Mouse (Mus musculus) myocyte (in vitro differentiated cells): ENCODE results near the gene Foxr1.

Experiments used
- CEBPB ChIP-seq: IDR thresholded peaks from 2 replicates; pipeline ENCODE4 v1.6.1; 2011; ENCODE audit warnings: mild to moderate bottlenecking, moderate library complexity; ENCODE audit not compliant: poor library complexity, insufficient read depth, severe bottlenecking
- E2F4 ChIP-seq: IDR thresholded peaks from one replicate; pipeline ENCODE4 v1.6.1; 2011; ENCODE audit warnings: mild to moderate bottlenecking, control low read depth, moderate library complexity; ENCODE audit not compliant: insufficient read depth
- MAX ChIP-seq: IDR thresholded peaks from one replicate; pipeline ENCODE4 v1.6.1; 2011; ENCODE audit warnings: low read depth, mild to moderate bottlenecking, control low read depth
- MYOD1 ChIP-seq, 3 experiments: IDR thresholded peaks; one replicate each; pipeline ENCODE4 v1.6.1; 2011; ENCODE audit warnings: control low read depth in 2 of 3, low read depth in 2 of 3, mild to moderate bottlenecking in 2 of 3, moderate library complexity in 1 of 3; ENCODE audit not compliant: insufficient read length in 2 of 3, control insufficient read depth in 1 of 3
- MYOG ChIP-seq, 3 experiments: IDR thresholded peaks; one replicate each; pipeline ENCODE4 v1.6.1; 2011; ENCODE audit warnings: control low read depth in 2 of 3, low read depth in 2 of 3, mild to moderate bottlenecking in 2 of 3; ENCODE audit not compliant: insufficient read length in 2 of 3, control insufficient read depth in 1 of 3, insufficient read depth in 1 of 3
- POLR2A ChIP-seq: IDR thresholded peaks from one replicate; pipeline ENCODE4 v1.6.1; 2011; ENCODE audit warnings: low read depth, mild to moderate bottlenecking, control low read depth, moderate library complexity; ENCODE audit not compliant: insufficient read length
- POLR2AphosphoS2 ChIP-seq: IDR thresholded peaks from one replicate; pipeline ENCODE4 v1.6.1; 2011; ENCODE audit warnings: low read depth, control low read depth; ENCODE audit not compliant: insufficient read length
- REST ChIP-seq: IDR thresholded peaks from one replicate; pipeline ENCODE4 v1.6.1; 2011; ENCODE audit warnings: mild to moderate bottlenecking, control low read depth, moderate library complexity; ENCODE audit not compliant: insufficient read depth, insufficient read length
- TCF12 ChIP-seq: IDR thresholded peaks from one replicate; pipeline ENCODE4 v1.6.1; 2011; ENCODE audit warnings: mild to moderate bottlenecking, control low read depth; ENCODE audit not compliant: poor library complexity, insufficient read depth, severe bottlenecking
- TCF3 ChIP-seq: IDR thresholded peaks from one replicate; pipeline ENCODE4 v1.6.1; 2011; ENCODE audit warnings: low read depth, control low read depth; ENCODE audit not compliant: insufficient read length
- USF1 ChIP-seq: IDR thresholded peaks from one replicate; pipeline ENCODE4 v1.6.1; 2011; ENCODE audit warnings: low read depth, mild to moderate bottlenecking, control low read depth, moderate library complexity

- TF ChIP-seq POLR2A (no peak), MYOD1 (IDR thresholded peaks at IDR 0.05; ENCODE audit: control insufficient read depth in 1 of 3, insufficient read length in 2 of 3, low read depth in 2 of 3) (no peak), E2F4 (no peak), TCF12 (no peak), MYOG (IDR thresholded peaks at IDR 0.05; ENCODE audit: control insufficient read depth in 1 of 3, insufficient read depth in 1 of 3, insufficient read length in 2 of 3, low read depth in 2 of 3) (no peak), USF1 (no peak), REST (no peak), MAX (no peak), TCF3 (no peak), CEBPB (no peak), POLR2AphosphoS2 (no peak)
Observed at GRCm38 (mm10) chr9:44477339-44478228, 36.6 kb upstream of the Foxr1 start.
